Mouse (Mus musculus) layer of hippocampus, postnatal 14 days (tissue): ENCODE results near the gene Rps12. TPM values are rescaled to one million over a fixed set of nuclear protein-coding genes. Genes with fewer than 3 reads are reported as not detected.
"Not testable (repeated sequence)": the region's sequence is repeated elsewhere in the genome, so short reads cannot be mapped to it uniquely, and the experiment has no call there.

ENCODE experiments used
- DNase-seq, 2 experiments: peaks; one replicate each; pipeline ENCODE4 v3.0.0; 2021 to 2022; ENCODE audit warnings: low spot score in 2 of 2, mixed read lengths in 1 of 2
- total RNA-seq, 2 experiments: library from RNA; stranded (reverse); gene quantifications; 2 replicates each; pipeline ENCODE4 v1.2.3; 2021

The Rps12 gene
- total RNA-seq, 2 experiments from 2014 or later: 214 to 218 TPM

DNA sequence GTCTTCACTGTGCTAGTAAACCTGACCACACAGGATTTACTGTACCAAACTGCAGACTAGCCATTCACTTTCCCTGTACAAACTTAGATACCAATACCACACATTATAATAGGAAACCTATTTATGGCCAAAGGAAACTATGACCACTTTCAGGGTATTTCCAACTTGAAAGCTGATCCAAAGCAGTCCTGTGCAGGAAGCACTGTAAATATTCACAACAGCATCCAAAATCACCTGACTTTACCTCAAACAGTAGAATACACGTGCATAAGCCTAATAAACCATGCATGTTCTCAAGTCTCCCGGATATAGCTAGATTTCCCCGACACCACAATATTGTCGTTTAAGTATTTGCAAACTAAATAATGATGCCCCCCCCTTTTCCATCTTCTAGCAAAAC is 1.0 kb downstream of the Rps12 start:
- DNase-seq: no peak

DNA sequence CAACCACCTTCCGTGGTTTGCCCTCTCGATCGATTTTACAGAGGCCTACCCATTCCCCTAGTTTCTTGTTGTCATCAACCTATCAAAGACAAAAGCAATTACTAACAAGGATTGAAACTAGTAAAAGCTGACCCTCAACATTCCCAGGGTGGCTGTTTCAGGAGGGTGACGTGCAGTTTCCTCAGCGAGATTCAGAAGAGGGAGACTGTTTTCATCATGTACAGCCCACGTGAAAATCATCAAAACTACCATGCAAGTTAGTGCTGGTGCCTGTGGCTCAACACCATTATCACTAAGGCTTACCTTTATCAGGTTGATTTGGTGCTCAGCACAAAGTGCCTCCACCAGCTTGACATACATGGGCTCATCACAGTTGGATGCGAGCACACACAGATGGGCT is 1.5 kb downstream of the Rps12 start:
- DNase-seq: not testable (repeated sequence)

DNA sequence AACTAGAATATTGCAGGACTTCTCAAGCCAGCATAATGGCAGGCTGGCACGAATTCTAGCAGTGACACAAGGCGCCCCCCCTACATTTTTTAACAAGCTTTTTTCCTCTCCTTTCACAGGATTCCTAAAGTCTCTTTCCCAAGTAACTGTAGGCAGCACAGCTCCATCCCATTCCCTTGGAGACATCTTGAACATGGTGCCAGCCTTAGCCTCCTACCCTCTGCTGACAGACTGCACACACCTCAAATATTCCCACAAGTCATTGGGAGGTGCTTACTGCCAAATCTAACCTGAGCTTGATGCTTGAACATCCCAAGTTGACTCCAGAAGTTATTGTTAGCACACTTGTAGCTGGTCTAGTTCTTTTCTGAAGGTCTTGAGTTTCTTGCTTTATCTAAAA is 3.0 kb downstream of the Rps12 start:
- DNase-seq: no peak

DNA sequence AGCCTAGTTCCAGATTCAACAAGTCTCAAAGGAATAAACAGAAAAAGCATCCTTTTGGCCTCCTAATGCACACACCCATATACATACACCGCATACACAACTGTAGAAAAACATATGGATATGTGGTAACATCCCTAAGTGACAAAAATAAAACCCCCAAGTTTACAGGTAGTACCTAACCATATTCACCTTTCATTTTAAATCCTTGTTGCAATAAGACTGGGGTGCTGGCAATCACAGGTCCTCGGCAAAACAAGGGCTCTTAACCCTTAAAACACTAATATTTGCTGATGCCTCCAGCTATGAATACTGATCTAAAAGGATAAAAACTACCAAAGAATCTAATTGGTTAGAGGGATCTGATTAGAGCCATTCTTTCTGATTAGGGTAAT is 3.6 kb downstream of the Rps12 start:
- DNase-seq: no peak

DNA sequence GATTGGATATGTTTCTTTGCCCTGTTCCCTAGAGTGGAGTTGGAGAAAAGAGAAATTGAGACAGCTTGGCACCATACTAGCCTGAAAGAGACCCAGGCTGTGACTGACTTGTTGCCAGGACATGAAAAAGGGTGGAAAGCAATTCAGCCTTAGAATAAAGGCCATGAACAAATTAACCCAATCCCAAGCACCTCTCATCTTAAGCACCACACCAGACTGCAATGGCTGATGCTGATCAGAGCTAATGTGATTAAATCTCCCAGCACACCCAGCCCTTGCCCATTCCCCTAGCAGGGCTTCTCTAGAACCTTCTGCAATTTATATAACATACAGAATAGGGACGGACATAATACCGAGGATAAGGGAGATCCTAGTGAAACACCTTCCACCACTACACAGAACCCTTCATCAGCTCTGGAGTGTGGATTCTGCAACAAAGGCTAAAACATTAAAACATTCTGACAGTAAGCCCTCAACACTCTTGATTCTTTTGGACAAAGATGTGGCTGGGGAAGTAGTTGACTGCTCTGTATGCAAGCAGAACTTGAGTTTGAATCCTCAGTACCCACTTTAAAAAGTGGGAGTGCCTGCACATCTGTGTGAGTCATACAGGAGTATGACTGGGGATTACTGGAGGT is 4.1 kb downstream of the Rps12 start:
- no peak for DNase-seq

DNA sequence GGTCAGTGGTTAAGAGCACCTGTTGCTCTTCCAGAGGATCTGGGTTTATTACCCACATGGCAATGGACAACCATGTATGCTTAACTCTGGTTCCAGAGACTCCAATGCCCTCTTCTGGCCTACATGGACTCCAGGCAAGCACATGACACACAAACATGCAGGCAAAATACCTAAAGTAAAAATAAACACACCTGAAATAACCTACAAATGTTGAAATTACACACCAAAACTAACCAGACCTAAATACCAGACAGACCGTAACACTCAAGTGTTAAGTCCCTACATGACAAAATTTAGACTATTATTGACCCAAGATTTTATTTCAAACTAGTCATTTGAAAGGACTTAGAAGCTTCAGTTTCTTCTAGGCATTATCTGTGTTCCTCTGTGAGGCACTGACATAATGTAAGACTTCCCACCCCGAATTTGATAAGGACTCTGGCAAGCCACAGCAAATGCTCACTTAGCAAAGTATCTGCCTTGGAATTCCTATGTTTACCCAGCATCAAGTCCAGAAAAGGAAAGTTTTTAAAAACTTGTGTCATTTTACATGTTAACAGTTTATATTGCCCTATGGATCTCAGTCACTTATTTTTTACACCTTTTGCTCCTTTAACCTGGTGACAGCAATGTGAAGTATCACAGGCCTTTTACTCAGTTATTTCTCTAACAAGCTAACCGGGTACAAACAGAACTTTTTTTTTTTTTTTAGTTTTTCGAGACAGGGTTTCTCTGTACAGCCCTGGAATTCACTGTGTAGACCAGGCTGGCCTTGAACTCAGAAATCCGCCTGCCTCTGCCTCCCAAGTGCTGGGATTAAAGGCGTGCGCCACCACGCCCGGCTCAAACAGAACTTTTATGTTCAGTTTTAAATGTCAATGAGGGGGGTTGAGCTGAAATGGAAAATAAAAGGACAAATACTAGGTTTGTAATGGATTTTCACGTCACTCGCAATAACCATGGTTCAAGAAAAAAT is 5.0 kb downstream of the Rps12 start:
- no peak for DNase-seq

DNA sequence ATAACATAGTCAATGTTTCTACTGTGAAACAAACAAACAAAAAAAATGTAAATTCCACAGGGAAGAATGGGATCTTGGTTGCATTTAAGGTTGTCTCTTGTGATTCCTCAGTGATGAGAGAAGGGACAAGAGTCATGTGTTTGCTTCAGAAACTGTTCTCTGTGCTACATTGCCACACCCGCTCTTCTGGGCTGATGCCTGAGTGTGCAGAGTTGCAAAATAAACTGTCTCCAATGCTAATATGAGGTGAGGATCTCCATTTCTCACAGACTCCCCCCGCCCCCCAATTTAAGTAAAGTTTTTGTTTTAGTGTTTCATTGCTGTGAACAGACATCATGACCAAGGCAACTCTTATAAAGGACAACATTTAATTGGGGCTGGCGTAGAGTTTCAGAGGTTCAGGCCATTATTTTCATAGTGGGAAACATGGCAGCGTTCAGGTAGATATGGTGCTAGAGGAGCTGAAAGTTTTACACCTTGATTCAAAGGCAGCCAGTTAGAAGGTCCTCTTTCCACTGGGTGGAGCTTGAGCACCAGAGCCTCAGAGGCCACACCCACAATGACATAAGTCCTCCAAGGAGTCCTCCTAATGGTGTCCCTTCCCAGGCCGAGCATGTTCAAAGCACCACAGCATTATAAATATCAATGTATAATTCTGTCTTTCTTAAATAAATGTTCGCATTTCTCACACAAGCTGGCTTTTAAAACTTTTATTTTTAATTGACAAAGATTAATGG is 6.4 kb downstream of the Rps12 start:
- no peak for DNase-seq

DNA sequence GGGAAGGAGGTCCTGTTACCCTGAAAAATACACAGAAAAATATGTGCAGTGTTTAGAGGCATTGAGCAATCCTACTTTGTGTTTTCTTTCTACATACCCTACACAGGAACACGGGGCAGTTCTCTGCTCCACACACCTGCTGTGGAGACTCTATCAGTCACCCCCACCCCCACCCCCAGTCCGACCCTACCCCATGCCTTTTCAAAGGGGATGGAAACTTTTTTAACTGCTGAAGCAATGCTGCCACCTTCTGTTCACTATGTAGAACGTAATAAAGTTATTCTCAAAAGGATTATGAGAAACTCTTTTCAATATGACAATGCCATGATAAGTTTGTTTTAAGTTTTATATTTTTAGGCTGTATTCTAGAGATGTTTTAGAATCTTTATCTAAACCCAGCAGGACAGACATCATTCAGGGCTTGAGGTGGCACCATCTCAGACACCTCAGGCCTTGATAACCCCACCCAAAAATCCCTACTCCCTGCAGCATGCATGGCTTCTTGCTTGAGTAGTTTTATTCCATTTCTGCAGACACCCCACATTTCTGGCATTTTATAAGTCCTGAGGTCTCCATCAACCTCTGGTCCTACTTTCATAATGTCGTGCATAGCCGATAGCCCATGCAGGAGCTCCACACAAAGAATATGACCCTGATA is 9.7 kb downstream of the Rps12 start:
- DNase-seq: no peak

DNA sequence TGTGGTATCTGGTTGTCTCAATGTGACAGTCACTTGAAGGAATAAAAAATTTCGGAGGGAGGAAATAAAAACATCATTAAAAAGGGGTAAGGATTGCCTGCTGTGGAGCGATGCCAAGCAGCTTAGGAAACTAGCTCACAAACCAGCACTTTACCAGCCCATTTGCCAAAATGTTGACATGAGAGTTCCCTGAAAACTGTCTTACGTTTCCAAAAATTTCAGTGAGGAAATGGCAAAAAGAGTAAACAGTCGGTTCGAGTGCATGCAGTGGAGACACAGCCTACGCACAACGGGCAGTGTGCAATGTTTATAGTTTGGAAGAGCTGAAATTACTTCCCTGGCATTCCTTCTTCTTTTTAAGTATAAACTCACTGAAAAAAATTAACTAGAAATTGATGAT is 32.9 kb downstream of the Rps12 start:
- no peak for DNase-seq

Other genes with a start within 250 kb of the Rps12 start
- 10 to 100 TPM; 24.7 to 30.8 TPM for gene Slc18b1, start 9.7 kb upstream of the Rps12 start, total RNA-seq
- gene Vnn3, start 64.2 kb upstream of the Rps12 start, total RNA-seq: under 1 TPM in 1 of 2 experiments, not detected in 1; 0.21 TPM
- gene Vnn1, start 107.4 kb upstream of the Rps12 start, total RNA-seq: under 1 TPM; 0.14 to 0.25 TPM
- not detected for gene Taar1, start 133.1 kb upstream of the Rps12 start, total RNA-seq
- not detected for gene Taar2, start 151.3 kb upstream of the Rps12 start, total RNA-seq
- gene Taar3, start 162.3 kb upstream of the Rps12 start, total RNA-seq: not detected
- not detected for gene Taar4, start 173.2 kb upstream of the Rps12 start, total RNA-seq
- not detected for gene Taar5, start 183.4 kb upstream of the Rps12 start, total RNA-seq
- not detected for gene Taar6, start 198.4 kb upstream of the Rps12 start, total RNA-seq
- not detected for gene Taar7a, start 206.2 kb upstream of the Rps12 start, total RNA-seq
- gene Taar7b, start 212.7 kb upstream of the Rps12 start, total RNA-seq: not detected
- gene Taar7d, start 239.9 kb upstream of the Rps12 start, total RNA-seq: not detected